Mouse (Mus musculus) colon, adult 2 months (tissue): Measurements from ENCODE around the gene Dnase1l3. TPM values are rescaled to one million over a fixed set of nuclear protein-coding genes. Genes with fewer than 3 reads are reported as not detected.

Source experiments
- polyA plus RNA-seq: library from polyadenylated mRNA; depleted of rRNA; stranded (reverse); fragments of >200 nt; gene quantifications from 2 replicates; pipeline ENCODE4 v1.2.3, GENCODE M21; 2012; rRNA removed

Gene Dnase1l3
- polyA plus RNA-seq: 3.5 and 4.1 TPM in 2 replicates

GRCm38 (mm10) chr14:7994271-7994767 is at the start of gene Dnase1l3:
Gene Dnase1l3 (minus strand): TSS chr14:7994573.

GRCm38 (mm10) chr14:8002432-8003092 is 8.2 kb upstream of the Dnase1l3 start, which contains the start of gene Abhd6:
Gene Abhd6 (plus strand): TSS chr14:8002902.

GRCm38 (mm10) chr14:7957049-7957448 is 37.3 kb downstream of the Dnase1l3 start, which contains the start of gene Gm45521:
Gene Gm45521 (plus strand): TSS chr14:7957288.

Other genes starting within 250 kb of the Dnase1l3 start
- gene Gm26661, start 203.0 kb downstream of the Dnase1l3 start, polyA plus RNA-seq: 0.90 TPM in 1 of 2 replicates, not detected in the other
- gene Flnb, start 176.6 kb downstream of the Dnase1l3 start, polyA plus RNA-seq: 74.7 and 76.8 TPM in 2 replicates
- not detected in 2 replicates for gene Gm45521, start 37.3 kb downstream of the Dnase1l3 start, polyA plus RNA-seq
- 34.6 and 40.3 TPM in 2 replicates for gene Abhd6, start 8.3 kb upstream of the Dnase1l3 start, polyA plus RNA-seq
- 3.9 and 5.5 TPM in 2 replicates for gene Rpp14, start 85.8 kb upstream of the Dnase1l3 start, polyA plus RNA-seq
- 23.0 and 37.5 TPM in 2 replicates for gene Pxk, start 103.6 kb upstream of the Dnase1l3 start, polyA plus RNA-seq
- 33.3 and 34.0 TPM in 2 replicates for gene Pdhb, start 178.5 kb upstream of the Dnase1l3 start, polyA plus RNA-seq
- gene Kctd6, start 219.6 kb upstream of the Dnase1l3 start, polyA plus RNA-seq: 4.3 and 5.0 TPM in 2 replicates